Mouse (Mus musculus): ENCODE measurements around the gene Gm5426.
"Not testable (repeated sequence)": the region's sequence is repeated elsewhere in the genome, so short reads cannot be mapped to it uniquely, and the experiment has no call there.

Gene Gm5426

DNA sequence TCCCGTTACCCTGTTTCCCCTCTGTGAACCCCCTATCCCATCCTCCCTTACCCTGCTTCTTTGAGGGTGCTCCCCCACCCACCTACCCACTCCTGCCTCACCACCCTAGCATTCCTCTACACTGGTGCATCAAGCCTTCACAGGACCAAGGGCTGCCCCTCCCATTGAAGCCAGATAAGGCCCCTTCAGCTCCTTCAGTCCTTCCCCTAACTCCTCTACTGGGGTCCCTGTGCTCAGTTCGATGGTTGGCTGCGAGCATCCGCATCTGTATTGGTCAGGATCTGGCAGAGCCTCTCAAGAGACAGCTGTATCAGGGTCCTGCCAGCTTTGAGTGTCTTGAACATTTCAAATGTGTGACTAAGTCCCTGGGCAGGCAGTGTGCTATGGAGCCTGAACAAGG is 2.9 kb downstream of the Gm5426 start:
- not testable (repeated sequence) for DNase-seq

DNA sequence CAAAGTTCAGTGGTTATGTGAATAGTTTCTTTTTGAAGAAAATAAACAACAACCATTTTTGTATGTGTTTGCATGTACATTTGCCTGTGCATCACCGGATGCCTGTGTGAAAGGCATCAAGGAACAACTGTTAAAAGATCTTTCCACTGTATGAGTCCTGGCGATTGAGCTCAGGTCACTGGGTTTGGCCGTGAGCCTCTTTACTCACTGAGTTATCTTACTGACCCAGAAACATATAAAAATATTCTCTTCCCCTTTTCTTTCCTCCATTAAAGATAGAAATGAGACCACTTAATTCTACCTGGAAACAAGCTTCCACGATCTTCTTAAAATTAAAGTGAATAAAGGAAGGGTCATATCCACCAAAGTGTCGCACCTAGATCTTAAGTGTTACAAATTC is 10.2 kb downstream of the Gm5426 start:
- DNase-seq: no peak

- no peak for DNase-seq
Observed at GRCm38 (mm10) chr10:96148250-96148699, 11.9 kb downstream of the Gm5426 start.

DNA sequence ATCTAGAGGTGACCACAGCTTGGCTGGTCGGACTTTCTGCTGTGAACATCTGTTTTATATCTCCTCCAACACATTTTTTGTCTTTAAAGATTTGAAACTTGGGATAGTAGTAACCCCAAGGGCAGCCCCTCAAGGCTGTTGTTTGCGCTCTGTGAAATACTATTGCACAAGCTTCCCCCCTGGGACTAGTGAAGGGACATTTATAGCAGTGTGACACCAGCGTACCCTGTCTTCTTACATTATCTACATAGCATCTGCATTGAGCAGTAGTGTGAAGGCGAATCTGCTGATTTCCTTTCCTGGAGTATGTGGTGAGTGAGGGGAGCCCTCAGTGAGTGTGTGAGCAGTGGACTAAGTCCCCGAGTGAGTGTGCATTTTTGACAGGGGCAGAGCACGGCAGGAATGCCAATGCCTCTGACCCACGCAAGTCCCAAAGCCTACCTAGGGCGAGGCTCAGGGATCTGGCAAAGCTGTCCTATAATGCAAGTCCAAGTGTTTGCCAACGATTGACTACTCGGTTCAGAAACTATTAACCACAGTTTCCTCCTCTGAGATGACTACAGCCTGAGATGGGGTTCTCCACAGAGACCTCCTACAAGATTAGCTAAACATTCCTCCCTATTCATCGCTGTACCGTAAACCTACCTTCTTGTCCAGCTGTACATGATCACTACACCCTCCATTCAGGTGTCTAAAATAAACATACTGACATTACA is 14.2 kb downstream of the Gm5426 start:
- DNase-seq: no peak

- no peak for DNase-seq
Observed at GRCm38 (mm10) chr10:96153315-96153714, 16.9 kb downstream of the Gm5426 start.

DNA sequence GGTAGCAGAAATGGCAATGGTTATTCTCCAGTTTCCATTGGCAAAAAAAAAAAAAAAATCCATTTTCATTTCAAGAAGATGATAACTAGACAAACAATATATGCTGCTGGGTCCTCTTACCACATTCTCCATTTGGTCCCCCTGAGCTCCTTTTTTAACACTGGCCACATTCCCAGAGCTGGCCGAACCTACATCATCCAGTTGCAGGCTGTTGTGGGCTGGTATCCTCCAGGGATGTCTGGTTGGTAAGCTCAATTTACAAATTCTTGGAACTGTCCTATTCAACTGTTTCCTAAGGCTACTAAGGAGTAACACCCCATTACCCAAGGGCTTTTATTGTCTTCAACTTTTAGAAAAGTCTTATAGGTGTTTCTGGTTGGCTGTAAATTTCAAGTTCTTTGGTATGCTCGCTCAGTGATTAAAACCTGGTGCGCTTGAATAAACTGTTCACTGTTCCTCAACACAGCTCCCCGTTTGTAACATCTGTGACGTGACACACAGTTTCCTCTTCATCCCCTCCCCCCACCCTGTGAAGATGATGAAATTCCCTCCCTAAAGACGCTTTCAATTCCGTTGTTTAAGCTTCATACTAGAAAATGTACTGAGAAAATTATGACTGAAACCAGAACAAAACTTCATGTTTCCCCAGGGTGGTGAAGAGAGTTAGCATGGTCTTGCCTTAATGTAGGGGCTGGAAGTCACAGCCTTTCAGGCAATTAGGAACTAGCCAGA is 26.7 kb downstream of the Gm5426 start:
- DNase-seq: no peak

DNA sequence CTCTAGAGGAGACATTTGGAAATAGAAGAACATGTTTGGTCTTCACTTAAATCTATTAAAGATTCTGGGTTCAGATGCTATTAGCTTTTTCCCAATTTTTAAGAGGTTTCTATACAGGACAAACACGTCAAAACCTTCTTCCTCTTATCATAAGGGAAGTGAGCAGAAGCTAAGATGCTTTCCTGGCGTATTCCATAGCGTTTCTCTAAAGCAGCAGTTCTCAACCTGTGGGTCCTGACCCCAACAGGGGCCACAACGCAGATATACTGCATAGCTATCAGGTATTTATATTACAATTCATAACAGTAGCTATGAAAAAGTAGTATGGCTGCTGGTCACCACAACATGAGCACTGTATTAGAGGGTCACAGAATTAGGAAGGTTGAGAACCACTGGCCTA is 27.4 kb downstream of the Gm5426 start:
- no peak for DNase-seq

- DNase-seq: no peak
Observed at GRCm38 (mm10) chr10:96165260-96165659, 28.9 kb downstream of the Gm5426 start.

- no peak for DNase-seq
Observed at GRCm38 (mm10) chr10:96168998-96169397, 32.6 kb downstream of the Gm5426 start.

DNA sequence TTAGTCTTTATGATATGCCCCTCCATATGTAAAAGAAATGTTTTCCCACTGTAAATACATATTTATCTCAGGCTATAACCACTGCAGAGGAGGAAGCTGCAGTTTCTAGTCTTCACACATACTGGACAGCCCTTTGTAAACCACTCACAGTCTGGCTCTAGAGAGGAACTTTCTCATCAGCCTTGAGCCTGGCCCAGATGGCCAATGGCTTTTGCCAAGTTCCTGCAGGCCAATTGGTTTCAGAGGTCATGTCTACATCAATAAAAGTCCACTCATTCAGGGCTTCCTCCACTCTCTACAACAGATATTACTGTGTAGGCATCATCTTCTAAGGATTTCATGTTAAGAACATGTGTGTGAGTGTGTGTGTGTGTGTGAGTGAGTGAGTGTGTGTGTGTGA is 35.1 kb downstream of the Gm5426 start:
- peak; percentile 23 for DNase-seq

DNA sequence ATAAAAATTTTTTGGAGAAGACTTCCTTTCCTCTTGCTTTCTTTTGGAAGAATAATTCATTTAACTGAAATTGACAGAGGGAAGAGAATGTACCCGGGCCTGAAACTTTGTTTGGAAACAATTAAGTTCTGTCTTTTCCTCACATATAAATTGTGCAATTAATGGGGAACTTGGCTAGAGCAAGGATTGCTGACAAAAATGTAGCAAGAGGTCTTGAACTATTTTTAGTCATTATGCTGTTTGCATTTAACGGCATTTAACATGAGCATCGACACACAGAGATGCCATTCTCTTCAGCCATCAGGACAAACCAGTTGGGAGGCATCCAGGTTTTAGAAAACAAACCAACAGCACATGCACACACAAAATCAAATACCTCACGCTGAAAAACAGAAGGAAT is 36.6 kb downstream of the Gm5426 start:
- DNase-seq: no peak

DNA sequence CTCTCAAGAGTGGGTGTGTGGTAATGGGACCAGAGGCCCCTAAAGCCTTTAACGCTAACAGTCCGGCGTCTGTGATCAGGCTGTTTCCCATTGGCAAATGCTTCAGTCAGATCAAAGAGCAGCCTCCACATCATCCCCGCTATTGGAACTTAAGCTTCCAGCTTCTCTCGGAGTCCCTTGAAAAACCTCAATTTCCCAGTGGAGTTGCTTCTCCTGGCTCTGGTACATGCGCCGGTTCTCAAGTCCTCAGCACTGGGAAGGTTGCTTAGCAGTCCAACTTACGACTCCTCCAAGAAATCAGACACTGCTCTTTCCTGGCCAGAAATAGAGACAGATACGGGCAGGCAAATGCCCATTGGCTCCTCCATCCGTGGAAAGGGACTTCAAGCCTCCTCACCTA is 37.4 kb downstream of the Gm5426 start:
- no peak for DNase-seq

GRCm38 (mm10) chr10:96176916-96177315 is 40.5 kb downstream of the Gm5426 start:
- no peak for DNase-seq

DNA sequence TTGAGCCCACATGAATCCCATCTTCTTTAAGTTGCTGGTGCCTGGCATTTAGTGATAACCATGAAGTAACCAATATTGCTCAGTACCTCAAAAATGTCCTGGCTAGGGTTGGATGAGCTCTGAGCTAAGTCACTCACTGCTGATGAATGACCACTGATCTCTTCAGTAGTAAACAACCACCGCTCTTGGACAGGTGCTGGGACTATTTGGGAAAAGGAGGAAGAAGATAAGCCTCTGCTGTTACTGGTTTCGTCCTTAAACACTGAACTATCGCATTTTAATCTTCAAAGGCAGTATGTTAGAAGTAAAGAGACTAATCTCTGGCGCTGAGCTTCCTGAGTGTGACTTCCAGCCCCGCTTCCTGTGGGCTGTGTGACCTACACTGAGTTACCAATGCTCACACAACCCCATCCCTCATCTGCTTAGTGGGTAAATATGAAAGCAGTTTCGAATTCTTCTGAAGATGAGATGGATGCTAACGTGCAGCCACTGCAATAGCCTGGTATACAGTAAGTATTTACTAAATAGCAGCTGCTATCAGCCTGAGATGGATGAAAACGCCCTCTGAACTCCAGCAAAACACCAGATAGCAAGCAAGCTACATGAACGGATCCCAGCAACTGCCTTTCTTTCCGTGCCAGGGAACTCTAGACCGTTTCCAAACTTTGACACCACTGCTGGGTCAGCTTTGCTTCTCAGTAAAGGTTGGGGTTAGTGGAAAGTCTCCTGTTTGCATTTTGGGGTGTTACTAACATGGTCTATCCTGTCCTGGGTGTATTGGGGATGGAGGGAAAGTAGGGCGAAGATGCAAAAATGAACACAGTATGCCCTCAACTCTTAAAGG is 44.4 kb downstream of the Gm5426 start:
- no peak for DNase-seq

GRCm38 (mm10) chr10:96181398-96181790 is 45.0 kb downstream of the Gm5426 start:
- no peak for DNase-seq

DNA sequence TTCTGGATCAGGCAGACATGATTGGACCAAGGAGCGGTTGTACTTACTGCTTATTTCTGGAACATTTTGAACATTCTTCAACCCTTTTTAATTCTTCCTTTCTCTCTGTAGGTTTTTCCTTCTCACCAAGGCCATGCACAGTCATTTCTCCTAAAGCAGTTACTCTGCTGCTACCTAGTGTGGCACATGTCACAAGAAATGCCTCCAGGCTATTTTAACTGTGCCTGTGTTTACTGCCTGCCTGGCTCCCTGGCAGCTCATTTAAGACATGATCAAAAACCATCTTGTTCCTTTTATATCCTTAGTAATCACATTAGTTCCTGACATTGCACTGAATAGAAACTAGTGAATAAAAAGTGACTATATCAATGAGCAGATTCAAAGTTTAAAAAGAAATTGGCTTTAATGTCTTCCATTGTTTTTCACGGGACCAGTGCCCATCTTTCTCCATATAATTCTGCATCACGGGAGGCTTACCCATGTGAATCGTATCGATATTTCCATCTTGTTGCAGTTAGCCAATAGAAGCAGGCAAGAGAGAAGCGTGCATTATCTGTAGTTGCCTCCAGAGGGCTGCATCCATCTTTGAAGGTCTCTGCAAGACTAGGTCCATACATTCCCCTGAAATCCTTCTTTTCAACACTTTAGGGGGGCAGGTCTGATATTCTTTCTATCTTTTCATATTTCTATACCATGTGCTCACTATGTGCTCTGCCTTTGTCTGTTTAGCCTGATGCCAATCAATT is 45.7 kb downstream of the Gm5426 start:
- no peak for DNase-seq

DNA sequence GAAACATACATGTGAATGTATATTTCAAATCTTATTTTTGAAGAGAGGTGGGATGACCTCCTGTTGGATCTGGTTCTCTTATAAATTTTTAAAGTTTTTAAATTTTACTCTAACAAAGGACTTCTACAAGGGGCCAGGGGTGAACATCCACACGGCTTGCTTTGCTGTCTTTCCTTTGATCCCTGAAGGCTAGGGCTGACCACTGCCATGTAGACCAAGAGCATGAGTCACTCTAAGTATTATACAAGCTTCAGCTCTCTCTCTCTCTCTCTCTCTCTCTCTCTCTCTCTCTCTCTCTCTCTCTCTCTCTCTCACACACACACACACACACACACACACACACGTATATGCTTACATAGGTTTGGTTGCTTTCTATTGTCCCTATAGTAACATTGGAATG is 48.6 kb downstream of the Gm5426 start:
- DNase-seq: no peak

DNA sequence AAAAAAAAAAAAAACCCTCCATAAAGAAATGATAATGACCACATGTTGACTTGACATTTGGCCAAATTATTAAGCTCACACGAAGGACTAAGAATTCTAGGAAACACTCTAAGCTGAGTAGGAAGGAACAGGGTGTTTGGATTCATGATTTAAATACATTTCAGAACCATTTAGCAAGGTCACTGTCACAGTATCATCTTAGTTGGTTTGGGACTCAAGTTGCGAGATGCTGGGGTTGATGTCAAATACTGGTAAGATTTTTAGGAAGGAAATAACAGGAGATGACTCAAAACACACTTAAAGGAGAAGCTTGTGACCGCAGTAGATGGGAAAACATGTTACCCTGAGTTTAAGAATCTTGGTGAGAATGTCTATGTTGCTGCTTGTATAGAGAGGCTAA is 49.2 kb downstream of the Gm5426 start:
- no peak for DNase-seq
